Mouse (Mus musculus) hematopoietic stem cell, adult 5-6 weeks (primary cell): ENCODE measurements around the gene Sgca. TPM values are rescaled to one million over a fixed set of nuclear protein-coding genes. Genes with fewer than 3 reads are reported as not detected.

Experiments used
- ATAC-seq, 2 experiments: fragments of 125-278 bp in 1 of 2; replicated peaks in 1 of 2; 2 replicates each; pipeline ENCODE4 v1.8.0; 2016 to 2017; ENCODE audit warnings: inconsistent platforms in 2 of 2, mild to moderate bottlenecking in 2 of 2, moderate number of reproducible peaks in 2 of 2, low read depth in 1 of 2, moderate TSS enrichment in 1 of 2; ENCODE audit not compliant: low FRiP score in 2 of 2, poor library complexity in 2 of 2, severe bottlenecking in 2 of 2, insufficient read depth in 1 of 2, low TSS enrichment in 1 of 2
- total RNA-seq: library from RNA; stranded (forward); fragments of 172-1452, 232-1000 nt; gene quantifications from 2 replicates; pipeline ENCODE4 v1.2.3, GENCODE M21; 2017

Sgca gene
- total RNA-seq, 1 experiment from 2014 or later: not detected

DNA sequence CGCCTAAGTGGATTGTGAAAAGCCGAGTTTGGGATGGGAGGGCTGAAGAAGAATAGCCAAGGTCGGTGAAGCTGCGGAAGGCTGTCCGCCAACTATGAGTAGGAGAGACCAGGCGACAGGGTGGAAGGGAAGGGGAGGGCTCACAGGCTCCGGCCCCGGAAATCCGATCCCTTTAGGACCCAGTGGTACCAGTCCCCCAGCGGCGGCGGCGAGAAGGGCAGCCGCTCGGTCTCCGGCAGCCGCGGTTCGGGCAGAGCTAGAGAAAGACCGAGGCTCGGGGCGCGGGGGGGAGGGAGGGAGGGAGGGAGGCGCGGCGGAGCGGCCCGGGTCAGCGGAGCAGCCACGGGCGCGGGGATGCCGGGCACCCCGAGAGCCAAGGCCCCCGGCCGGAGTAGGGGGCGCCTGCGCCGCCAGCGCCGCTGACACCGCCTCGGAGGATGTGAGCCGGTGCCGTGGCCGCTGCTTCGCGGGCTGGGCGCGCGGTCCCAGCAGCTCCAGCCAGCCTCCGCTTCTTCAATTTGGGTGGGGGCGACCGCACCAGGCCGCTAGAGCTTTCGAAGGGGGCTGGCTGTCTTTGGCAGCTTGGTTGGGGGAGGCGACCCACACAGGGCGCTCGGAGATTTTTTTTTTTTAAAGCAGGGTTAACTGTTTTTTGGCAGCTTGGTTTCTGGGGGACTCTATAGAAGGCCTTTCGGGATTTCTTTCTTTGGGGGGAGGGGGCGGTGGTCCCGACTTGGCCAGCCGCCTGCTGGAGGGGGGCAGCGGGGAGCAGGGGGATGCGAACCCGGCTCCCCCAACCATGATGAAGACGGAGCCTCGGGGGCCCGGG, 14.8 kb upstream of the Sgca start, which contains the start of gene Ppp1r9b:
TSS of gene Ppp1r9b (plus strand) at position 287 of the 829 bp plus-strand sequence.
- peak; percentile 66 to 71 for ATAC-seq

DNA sequence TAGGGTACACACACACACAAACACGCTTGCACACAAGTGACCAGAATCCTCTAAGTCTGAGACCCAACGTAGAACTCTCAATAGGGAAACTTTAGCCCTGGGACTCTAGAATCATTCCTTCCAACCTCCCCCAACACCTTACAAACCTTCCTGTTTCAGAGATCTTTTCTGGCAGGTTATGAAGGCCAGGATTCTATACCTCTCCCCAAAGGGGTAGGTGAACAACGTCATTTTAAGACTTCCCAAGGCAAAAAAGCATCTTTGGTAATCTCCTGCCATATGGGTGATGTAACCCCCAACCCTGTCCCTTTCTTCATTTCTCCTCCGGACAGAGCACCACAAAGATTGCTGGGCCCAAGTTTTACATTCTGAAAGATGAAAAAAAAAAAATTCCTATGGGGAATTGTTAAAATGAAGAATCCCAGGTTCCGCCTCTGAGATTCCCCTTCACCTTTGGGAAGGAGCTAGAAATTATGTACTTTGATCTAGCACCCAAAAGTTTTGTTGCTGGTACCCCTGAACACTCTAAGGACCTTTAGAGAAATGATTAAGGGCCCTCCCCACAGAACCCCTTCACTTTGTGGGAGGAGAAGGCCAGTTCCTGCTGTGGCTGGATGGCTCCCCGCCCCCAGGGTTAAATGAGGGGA, 14.1 kb upstream of the Sgca start:
- no peak for ATAC-seq

DNA sequence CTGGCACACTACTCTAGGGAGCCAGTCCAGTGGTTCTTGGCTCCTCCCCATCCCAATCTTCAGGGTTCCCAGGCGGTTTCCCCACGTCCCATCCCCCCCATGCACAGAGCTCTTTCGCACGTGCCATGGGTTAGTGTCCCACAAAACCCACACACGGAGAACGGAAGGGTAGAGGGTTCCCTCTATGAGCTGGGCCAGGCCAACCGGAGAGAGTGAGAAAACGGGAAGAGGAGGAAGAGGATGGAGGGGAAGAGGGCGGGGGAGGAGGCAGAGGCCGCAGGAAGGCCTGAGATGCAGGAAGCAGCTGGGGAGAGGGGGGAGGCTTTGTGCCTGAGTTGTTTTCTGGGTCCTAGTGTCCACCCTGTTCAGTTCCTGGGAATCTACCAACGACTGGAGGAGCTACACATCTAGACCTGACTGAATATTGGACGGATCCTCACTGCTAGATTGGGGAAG, 13.5 kb upstream of the Sgca start:
- ATAC-seq: peak; percentile 52 to 63

DNA sequence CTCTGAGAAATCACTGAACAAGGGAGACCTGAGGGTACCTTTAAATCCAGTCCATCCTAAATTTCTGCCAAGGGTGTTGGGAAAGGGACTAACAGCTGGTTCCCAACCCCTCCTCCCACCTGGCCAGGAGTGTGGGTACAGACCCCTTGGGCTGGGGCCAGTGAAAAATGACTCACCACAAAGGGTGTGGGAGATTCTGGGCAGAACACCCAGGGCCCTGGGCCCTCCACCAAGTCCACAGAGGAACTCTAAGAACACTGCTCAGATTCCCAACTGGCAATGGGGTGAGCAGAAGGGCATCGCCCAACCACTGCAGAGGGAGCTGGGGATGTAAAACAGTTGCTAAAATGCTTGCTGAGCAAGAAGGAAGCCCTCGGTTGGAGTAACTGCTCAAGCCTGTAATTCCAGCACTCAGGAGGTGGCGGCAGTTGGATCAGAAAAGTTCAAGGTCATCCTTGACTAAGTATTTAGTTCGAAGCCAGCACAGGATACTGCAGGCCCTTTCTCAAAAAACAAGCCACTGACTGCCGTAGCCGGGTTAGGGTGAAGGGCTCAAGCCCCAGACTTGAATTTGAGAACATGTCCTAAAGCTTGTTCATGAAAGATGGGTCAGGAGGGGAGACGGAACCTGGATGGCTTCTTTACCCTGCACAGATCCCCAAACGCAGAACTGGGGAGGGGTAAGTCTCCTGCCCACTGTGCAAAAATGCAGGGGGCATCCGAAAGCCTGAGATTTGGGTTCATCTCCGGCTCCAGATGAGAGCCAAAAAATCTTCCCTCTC, 12.8 kb upstream of the Sgca start:
- no peak for ATAC-seq

DNA sequence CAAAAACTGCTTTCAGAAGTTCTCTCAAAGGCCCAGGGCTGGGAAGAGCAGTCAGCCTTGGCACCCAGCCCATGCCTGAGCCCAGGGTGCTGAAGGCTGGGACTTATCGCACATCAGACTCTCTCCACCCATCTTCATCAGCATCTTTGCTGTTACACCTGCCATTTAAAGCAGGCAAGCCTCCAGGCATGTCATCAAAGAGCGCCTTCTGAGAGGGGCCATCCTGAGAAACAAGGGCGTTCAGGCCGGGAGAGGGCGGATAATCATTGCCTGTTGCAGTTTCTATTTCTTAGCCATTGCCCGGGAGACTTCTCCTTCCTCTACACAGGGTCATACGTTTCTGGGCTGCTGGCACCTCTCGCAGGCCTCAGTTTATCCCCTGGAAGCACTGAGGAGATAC, 11.7 kb upstream of the Sgca start:
- ATAC-seq: no peak

DNA sequence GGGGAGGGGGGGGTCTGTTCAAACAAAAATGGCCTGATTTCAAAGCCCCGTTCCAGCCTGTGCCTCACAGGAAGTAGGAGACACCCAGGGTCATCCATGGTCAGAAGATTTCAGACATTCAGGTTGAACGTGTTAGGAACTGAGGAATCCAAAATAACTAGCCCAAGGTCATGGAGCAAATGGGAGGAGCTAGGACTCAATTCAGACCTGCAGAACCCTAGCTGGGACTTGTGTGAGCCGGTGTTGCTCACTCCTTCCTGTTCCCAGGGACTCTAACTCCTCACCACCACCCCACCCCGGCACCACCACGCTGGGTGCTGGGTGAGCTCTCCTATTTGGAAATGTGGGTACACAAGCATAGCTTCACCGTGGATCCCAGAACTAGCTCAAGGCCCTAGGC, 11.2 kb upstream of the Sgca start:
- no peak for ATAC-seq

DNA sequence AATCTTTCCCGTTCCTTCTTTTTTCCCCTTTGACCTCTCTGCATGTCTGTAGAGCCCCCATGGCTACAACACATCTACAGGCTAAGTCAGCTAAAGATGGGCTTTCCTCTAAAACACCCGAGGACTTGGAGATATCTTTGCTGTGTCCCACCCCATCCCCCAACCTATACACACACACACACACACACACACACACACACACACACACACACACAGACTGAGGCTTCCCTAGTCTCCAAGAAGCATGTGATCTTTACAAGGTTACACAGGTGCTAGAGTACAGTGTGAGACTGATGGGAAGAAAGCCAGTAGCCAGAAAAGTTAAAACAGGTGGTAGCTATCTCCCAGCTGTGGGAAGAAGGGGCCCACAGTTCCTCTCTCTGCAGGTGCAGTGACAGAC, 10.3 kb upstream of the Sgca start:
- no peak for ATAC-seq

DNA sequence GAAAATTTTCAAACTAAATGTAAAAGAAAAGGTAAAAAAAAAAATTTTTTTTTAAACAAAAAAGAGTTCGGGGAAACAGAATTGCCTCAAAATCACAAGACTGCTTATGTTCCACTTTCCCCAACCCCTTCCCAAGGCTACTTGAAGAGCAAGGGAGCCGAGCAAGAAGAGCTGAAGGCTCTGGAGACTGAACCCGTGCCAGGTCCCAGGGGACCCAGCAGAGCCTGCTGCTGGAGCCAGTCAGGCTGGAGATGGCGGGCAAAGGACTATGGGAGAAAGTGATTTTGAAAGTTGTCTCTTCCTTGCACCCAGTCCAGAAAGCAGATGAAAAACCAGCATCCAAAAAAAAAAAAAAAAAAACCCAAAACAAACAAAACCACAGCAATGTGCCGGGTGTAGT, 9.7 kb upstream of the Sgca start:
- ATAC-seq: no peak

DNA sequence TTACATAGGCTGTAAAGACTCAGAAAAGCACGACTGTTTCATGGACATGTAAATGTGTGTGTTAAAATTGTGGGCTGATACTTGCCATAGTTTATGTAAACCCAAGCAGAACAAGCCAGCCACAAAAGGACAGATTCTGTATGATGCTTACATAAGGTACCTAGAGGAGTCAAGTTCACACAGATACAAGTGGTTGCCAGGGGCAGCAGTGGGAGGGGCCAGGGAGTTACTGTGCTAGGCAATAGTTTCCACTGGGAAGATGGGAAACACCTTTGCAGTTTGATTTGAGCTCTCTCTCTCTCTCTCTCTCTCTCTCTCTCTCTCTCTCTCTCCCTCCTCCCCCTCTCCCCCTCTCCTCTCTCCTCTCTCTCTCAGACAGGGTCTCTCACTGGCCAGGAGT, 9.0 kb upstream of the Sgca start:
- ATAC-seq: no peak

DNA sequence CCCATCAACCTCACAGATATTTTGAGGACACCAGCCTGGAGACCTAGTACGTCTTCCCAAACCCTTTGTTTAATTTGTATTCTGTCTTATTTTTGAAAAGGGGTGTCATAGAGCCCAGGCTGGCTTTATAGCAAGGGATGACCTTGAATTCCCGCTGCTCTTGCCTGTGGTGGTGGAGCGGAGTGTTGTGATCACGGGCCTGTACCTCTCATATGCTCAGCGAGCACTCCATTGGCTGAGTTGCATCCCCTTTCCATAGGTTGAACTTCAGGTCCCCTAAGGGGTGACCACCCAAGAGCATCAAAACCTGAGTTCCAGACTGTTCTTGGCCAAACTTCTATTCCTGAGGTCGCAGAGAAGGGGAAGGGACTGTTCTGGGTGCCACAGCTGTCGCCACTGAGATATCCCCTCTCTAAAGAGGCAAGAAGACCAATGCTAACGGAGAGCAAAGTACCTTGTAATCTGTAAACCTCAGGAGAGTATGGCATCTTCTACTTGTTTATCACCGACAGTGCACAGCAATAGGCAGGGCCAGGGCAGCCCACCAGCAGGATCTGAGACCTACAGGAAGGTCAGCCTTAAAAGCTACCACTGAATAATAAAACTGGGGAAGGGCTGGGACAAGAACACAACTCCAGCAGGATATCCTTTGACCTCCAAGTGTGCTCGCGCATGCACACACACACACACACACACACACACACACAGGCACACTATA, 3.5 kb upstream of the Sgca start:
- no peak for ATAC-seq

DNA sequence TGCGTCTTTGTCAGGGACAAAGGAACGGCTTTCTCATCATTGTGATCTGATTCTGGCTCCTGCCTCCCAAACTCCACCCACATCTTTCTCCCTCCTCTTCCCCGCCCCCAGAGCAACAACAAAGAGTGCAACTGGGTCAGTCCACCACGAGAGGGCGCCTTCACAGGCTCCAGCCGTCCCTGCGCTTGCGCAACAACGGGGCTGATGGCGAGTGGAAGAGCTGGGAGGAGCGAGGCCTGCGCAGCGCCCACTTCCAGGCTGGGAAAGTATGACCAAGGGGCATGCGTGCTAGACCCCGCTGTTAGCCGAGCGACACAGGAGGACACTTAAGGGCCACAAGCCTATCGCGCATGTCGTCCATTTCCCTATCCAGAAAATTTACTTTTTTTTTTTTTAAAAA, 2.8 kb upstream of the Sgca start:
- ATAC-seq: peak; percentile 98 to 99

DNA sequence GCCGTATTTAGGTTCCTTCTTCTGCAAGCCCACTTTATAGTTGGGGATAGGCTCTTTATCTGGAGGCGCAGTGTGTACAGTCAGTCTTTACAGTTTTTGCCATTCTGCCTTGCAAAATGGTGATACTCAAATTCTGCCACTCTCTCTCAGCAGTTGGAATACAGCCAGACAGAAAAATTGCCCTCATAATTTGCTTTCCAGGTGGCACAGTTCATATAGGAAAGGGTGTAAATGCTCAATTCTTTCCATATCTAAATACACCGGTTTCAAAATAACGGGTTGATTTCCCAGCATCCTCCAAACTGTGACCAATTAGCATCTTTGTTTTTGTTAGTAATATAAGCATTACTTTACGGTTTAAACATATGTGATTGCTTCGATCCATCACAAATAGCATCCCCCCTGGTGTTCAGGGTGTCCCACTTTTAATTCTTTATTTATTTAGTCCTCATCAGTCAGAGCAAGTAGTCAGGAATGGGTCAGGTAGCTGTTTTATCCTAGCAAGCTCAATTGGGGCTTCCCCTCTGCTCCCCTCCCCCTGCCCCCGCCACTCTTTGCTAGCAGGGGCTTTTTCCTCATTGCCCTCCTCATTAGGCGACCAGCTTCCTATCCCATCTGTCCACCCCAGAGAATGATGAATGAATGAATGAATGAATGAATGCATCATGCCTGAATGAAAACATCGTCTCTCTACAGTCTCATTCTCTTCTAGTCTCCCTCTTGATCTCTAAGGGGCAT, 2.2 kb upstream of the Sgca start:
- no peak for ATAC-seq

DNA sequence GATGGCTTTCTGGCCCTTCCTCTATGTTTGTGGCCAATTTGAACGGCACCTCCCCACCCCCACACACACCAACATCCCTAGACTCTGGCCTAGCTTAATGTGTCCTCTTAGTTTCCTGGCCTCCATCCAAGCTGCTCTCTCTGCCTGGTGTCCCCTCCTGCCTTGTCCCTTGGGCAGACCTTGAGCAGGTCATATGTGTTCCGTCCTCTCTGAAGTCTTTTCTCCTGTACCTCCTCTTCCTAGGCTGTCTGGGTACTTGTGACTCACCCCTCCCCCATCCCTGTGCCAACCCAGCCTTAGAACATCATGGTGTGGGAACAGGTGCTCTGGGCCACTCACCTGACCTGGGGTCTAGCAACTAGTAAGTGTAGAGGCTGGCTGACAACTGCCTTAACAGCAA, 1.2 kb downstream of the Sgca start:
- ATAC-seq: no peak

DNA sequence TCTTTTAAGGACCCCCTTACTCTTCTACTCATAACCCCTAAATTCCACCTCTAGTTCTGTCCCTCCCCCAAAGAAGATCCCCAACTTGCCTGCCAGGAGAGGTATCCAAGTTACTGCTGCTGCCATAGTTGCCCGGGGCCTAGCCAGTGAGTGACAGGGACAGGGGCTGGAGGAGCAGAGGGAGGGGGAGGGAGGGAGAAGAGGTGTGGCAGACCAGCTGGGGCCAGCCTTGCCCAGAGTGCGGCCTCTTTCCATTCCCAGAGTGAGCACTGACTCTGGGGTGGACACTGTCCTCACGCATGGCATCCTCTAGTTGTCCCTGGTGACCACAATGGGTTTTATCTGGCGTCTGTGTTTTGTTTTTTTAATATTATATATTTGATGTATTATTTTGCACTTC, 2.8 kb downstream of the Sgca start:
- no peak for ATAC-seq

DNA sequence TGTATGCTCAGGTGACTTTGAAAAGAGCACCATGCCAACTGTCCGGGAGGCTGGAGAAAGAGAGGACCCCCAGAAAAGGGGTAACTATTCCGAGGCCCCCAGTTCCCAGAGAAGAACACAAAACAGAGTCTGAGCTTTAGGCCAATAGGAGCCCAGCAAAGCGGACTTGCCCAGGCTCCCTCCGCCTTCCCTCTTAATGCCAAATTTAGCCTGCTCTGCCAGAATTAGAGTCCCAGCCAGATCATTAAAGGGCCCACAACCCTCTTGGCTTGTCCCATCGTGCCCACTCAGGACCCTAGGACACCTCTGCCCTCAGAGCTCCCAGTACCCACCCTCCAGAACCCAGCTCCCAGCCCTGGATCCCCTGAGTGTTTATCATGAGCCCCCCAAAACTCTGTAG, 3.2 kb downstream of the Sgca start:
- ATAC-seq: no peak

DNA sequence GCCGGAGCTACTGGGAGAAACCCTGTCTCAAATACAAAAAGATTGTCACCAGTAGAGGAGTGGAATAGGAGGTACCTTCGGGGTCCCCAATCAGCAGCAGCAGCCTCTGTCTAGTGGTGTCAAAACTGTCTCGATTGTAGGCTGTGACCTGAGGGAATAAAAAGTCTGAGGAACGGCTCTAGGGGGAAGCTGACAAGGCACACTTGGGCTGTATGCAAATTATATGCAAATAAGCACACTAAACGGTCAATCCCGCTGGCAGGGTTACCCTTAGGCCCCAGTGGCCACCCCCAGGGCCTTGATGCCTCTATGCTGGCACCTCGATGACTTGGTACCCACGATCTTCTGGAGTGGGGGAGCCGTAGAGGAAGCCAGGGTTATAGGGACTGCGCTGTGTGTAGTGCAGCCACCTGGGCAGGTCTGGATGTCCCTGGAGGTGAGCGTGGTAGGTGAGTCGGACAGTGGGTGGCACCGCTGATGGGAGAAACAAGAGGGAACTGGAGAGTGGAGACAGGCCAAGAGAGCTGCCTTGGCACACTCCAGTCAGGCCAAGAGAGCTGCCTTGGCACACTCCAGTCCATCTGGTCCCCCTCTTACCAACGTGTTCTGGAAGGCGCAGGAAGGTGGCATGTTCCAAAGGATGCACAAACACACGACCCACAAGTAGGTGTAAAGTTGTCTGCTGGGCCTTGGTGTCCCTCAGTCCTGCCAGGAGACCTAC, 4.1 kb downstream of the Sgca start:
- ATAC-seq: no peak
